Mouse (Mus musculus) thymus, postnatal 36 days (tissue): ENCODE results near the gene Cmtr1.
A peak's percentile ranks its signal among the peaks of the same experiment; 100 is the strongest.
"Not testable (repeated sequence)": the region's sequence is repeated elsewhere in the genome, so short reads cannot be mapped to it uniquely, and the experiment has no call there.

Experiments
- DNase-seq, 2 experiments: peaks; one replicate each; pipeline ENCODE4 v3.0.0; 2022; ENCODE audit warnings: mixed read lengths in 2 of 2

The Cmtr1 gene

DNA sequence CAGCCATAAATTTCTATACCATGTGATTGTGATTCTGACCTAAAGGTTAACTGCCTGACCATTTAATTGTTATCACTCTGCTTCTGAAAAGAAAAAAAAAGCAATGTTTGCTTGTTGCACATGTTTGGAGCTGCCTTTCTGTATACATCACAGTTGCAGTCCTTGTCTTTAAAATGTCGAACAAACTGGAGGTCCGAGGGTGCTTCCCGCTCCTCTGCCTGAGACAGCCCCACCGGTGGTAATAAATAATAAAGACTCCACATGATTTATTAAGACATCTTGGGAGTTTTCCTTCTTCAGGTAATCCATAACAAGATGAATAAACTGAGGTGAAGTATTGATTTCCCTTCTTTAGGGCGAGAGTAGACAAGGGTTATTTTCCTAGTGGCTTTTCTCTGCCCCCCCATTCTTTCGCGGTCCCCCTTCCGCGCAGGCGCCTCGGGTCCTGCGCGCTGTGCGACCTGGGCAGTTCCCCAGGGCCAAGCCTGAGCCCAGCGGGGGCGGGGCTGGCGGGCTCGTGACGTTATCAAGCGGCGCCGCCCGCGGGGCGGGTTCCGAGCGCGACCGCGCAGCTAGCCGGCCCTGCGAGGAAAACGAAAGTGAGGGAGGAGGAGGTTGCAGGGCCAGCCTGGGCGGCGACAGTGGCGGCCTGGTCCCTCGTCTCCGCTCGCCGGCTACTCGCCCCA, at the start of gene Cmtr1:
TSS of gene Cmtr1 (plus strand) at position 520 of the 686 bp plus-strand sequence.
- DNase-seq, result peak; percentile 94

- DNase-seq, result not testable (repeated sequence)
Observed at GRCm38 (mm10) chr17:29613453-29613852, 46.9 kb upstream of the Cmtr1 start.

- DNase-seq, result peak; percentile 93 to 95
Observed at GRCm38 (mm10) chr17:29614115-29615023, 46.0 kb upstream of the Cmtr1 start, which contains the start of the genes Rnf8 and Gm28043. Gene Rnf8, plus strand, starts transcription at chr17:29614790. Gene Gm28043, plus strand, starts transcription at chr17:29614876.

GRCm38 (mm10) chr17:29615024-29615551, 45.3 kb upstream of the Cmtr1 start:
- no peak for DNase-seq

DNA sequence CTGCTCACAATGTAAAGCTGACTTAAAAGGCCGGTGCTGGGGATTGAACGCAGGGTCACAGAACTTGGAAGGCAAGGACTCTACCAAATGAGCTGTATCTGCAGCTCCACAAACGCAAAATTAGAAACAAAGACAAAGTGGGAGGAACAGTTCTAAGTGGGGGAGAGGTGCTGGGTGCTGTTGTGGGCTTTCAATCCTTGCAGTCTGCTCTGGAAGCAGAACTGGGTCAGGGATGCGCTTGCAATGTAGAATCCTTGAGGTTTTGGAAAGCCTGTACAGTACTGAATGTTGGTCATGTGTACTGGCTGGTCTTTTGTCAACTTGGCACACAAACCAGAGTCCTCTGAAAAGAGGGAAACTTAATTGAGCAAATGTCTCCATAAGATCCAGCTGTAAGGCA, 44.8 kb upstream of the Cmtr1 start:
- DNase-seq, result no peak

- DNase-seq, result no peak
Observed at GRCm38 (mm10) chr17:29619231-29619630, 41.2 kb upstream of the Cmtr1 start.

DNA sequence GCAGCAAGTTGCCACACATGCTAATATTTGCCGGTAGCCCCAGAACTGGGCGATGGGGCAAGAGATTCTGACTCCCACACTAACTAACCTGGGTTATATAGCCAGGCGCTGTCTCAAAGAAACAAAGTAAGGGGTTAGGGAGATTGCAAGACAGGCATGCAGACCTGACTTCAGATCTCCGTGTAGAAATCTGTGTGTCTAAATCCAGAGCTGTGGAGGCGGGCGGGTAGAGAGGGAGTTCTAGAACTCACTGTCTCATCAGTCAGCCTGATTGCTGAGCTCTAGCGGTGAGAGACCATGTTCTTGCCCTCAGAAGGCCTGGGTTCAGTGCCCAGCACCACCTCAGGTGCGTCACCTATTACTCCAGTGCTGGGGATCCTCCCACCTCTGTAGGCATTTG, 36.9 kb upstream of the Cmtr1 start:
- no peak for DNase-seq

GRCm38 (mm10) chr17:29627285-29627684, 33.1 kb upstream of the Cmtr1 start:
- no peak for DNase-seq

- no peak for DNase-seq
Observed at GRCm38 (mm10) chr17:29628946-29629345, 31.4 kb upstream of the Cmtr1 start.

DNA sequence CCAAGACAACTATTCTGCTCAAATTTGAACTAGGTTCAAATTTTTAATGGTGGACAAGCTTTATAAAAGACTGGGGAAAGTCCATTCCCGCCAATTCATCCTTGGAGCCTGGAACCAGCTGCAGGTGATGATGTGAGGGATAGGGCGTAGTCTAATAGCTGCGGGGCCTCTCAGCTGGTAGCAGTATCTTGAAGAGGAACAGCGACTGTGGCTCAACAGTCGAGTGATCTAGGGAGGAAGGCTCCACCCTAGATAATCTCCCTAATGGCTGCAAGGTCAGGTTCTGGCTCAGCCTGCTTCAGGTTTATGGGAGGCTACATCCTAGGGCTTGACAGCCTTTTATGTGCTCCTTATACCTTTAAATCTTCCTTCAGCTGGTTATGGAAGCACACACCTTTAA, 30.8 kb upstream of the Cmtr1 start:
- DNase-seq, result no peak

GRCm38 (mm10) chr17:29632312-29632711, 28.1 kb upstream of the Cmtr1 start:
- DNase-seq, result no peak

DNA sequence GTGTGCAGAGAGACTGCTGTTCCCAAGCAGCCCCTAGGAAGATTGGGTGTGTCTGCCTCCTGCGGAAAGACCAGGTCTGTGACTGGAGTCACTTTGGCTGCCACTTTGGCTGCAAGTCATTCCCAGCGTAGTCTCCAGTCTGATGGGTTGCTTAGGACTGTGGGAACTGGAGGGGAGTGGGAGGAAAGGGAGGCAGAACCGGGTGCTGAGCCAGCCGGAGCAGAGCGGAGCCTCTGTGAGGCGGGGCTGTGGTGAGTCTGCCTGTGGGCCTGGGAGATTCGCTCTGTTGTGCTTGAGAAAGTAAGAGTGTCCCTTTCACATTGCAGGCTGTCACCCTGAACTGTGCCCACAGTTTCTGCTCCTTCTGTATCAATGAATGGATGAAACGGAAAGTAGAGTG, 24.9 kb upstream of the Cmtr1 start:
- no peak for DNase-seq

GRCm38 (mm10) chr17:29636118-29636517, 24.3 kb upstream of the Cmtr1 start:
- DNase-seq, result no peak

DNA sequence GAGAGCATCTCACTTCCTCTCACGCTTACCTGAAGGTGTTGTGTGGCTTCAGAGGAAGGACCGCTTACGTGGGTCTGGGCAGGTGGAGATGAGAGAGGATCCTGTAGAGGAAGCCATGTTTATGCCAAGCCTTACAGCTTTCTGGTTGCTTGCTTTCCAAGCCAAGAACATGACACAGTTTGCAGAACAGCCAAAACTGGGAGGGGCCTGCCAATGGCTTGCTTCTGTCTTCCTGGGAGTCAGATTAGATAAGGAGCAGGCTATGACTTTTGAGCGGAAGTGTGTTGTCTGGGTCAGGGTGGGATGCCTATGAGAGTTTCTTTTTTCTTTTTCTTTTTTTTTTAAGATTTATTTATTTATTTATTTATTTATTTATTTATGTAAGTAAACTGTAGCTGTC, 23.0 kb upstream of the Cmtr1 start:
- no peak for DNase-seq

- no peak for DNase-seq
Observed at GRCm38 (mm10) chr17:29637895-29638294, 22.5 kb upstream of the Cmtr1 start.

- no peak for DNase-seq
Observed at GRCm38 (mm10) chr17:29640971-29641370, 19.4 kb upstream of the Cmtr1 start.

DNA sequence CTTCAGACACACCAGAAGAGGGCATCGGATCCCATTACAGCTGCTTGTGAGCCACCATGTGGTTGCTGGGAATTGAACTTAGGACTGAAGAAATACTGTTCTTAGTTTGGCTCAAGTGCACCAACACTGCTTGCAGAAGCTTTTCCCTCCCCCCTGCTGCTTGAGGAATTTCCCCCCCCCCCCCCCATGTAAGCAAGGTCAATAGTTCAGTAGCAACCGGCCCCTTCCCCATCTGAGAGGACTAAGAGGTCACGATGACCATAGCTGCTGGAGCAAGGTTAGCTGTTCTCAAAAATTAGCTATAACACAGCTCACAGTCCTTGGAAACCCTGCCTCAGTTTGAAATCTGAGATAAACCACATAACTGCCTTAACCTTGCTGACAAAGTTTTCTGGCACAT, 18.2 kb upstream of the Cmtr1 start:
- DNase-seq, result no peak

GRCm38 (mm10) chr17:29658249-29658648, 2.1 kb upstream of the Cmtr1 start:
- no peak for DNase-seq

GRCm38 (mm10) chr17:29660762-29661391, 482 bp downstream of the Cmtr1 start:
- peak; percentile 44 to 52 for DNase-seq

DNA sequence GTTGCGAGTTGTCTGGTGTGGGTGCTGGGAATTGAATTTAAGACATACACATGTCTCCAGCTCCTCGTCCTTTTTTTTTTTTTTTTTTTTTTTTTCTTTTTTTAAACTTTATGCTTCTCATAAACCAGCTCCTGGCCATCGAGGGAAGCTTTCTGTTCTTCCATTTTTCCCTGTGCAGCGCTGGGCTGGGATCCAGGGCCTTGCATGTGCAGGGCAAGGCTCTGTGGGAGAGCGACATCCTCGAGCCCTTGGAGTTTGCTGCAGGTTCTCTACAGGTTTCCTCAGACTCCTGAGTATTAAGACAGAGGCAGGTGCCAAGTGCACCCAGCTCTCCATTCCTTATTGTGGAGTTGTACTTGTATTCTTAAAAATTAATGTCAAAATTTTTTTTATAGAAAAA, 1.8 kb downstream of the Cmtr1 start:
- DNase-seq, result no peak

- no peak for DNase-seq
Observed at GRCm38 (mm10) chr17:29668051-29668986, 7.9 kb downstream of the Cmtr1 start.

DNA sequence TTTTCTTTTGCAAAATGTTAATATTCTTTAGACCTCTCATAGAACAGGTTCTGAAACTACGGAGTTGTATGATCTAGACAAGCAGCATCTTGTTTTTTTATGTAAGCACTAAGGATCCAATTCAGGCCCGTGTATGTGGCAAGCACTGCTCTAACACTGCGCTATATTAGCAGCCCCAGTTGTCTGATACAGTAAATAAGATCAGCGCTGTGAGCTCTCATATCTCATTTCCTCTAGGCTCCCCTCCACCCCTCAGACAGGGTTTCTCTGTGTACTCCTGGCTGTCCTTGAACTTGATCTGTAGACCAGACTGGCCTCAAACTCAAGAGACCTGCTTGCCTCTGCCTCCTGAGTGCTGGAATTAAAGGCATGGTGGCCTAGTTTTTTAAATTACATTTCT, 8.6 kb downstream of the Cmtr1 start:
- no peak for DNase-seq
